Mouse (Mus musculus) lung, embryonic 14.5 days (tissue): ENCODE results near the gene Ccer2. TPM values are rescaled to one million over a fixed set of nuclear protein-coding genes. Genes with fewer than 3 reads are reported as not detected.
A peak's percentile ranks its signal among the peaks of the same experiment; 100 is the strongest.

ENCODE experiments used
- ATAC-seq: fragments of 200-750 bp; cut with Nextera tagmentation; 2 replicates; pipeline ENCODE4 v1.8.0; 2017; ENCODE audit warnings: mild to moderate bottlenecking, moderate TSS enrichment, moderate library complexity; ENCODE audit not compliant: insufficient read depth
- DNase-seq: peaks from one replicate; pipeline ENCODE4 v3.0.0-alpha.2; 2015
- H3K27ac ChIP-seq: fragments of 300-500 bp; sonication (generic); 2 replicates; pipeline ENCODE4 v1.5.1; 2014; ENCODE audit warnings: low read depth, mild to moderate bottlenecking, moderate library complexity
- H3K27me3 ChIP-seq: fragments of 300-500 bp; sonication (generic); 2 replicates; pipeline ENCODE4 v1.6.1; 2014; ENCODE audit warnings: low read length, control low read depth; ENCODE audit not compliant: insufficient read depth
- H3K36me3 ChIP-seq: fragments of 300-500 bp; sonication (generic); 2 replicates; pipeline ENCODE4 v1.6.1; 2014; ENCODE audit warnings: control low read depth; ENCODE audit not compliant: insufficient read depth
- H3K4me1 ChIP-seq: fragments of 300-500 bp; sonication (generic); 2 replicates; pipeline ENCODE4 v1.6.1; 2014; ENCODE audit warnings: antibody characterized with exemption, control low read depth; ENCODE audit not compliant: insufficient read depth
- H3K4me2 ChIP-seq: fragments of 300-500 bp; sonication (generic); 2 replicates; pipeline ENCODE4 v1.6.1; 2014; ENCODE audit warnings: mild to moderate bottlenecking
- H3K4me3 ChIP-seq: fragments of 300-500 bp; sonication (generic); 2 replicates; pipeline ENCODE4 v1.5.1; 2014; ENCODE audit warnings: low read depth, low read length
- H3K9ac ChIP-seq: fragments of 300-500 bp; sonication (generic); 2 replicates; pipeline ENCODE4 v1.6.1; 2014
- H3K9me3 ChIP-seq: fragments of 300-500 bp; sonication (generic); 2 replicates; pipeline ENCODE4 v1.6.1; 2016; ENCODE audit warnings: low read depth, low read length, control low read depth
- CTCF ChIP-seq: IDR thresholded peaks from 2 replicates; pipeline ENCODE4 v1.5.1; 2016; ENCODE audit warnings: antibody characterized with exemption, low read depth
- WGBS: fragments of 180-500 bp; shearing (Covaris S2); extraction: QIAGEN DNeasy Blood & Tissue Kit; methylation state at CpG from one replicate; pipeline ENCODE4 v1.1.7; 2014; 5-methylcytosine and 5-hydroxymethylcytosine counted together
- polyA plus RNA-seq: library from polyadenylated mRNA; unstranded; fragments of >200 nt; fragmentation: Nextera tagmentation; extraction: Ambion mirVana; gene quantifications from 2 replicates; pipeline ENCODE4 v1.2.1, GENCODE M21; 2014

The Ccer2 gene
- polyA plus RNA-seq, 1 experiment from 2014 or later, result not detected

DNA sequence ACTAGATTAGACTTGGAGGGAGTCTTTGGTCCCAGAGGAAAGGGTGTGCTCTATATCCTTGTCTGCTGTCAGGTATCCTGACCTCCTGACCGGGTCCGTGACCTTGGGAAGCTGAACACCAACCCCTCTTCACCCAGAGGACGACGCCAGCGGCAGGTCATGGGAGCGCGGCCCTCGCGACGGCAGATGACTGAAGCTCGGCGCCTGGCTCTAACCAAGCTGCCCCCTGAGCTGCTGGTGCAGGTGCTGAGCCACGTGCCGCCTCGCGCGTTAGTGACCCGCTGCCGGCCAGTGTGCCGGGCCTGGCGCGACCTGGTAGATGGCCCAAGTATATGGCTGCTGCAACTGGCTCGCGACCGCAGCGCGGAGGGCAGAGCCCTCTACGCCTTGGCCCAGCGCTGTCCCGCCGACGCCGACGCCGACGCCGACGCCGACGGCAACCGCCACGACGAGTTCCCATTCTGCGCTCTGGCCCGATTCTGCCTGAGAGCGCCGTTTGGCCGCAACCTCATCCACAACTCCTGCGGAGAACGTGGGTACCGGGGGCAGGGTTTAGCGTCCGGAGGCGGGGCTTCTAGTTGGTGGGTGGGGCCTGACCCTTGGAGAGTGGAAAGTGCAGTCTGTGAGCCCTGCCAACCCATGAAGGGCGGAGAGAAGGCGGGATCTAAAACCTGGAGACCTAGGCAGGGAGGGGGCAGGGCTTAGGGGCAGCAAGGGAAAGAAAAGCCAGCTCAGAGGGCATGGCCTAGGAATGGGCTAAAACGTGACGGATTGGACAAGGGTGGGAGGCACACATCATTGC lies 23.4 kb upstream of the Ccer2 start:
- Histone ChIP-seq H3K27ac (no peak overlapping the region), H3K4me2 (peak overlapping the region; percentile 77), H3K4me1 (no peaks in the 10 kb centered on the region), H3K27me3 (0 out of 2 replicates have a peak, but pooled peaks cover 3% of the 10 kb centered on the region), H3K4me3 (peak overlapping the region; percentile 42), H3K9ac (peak overlapping the region; percentile 43), H3K9me3 (peaks cover 6% of the 10 kb centered on the region), H3K36me3 (peaks cover 11% of the 10 kb centered on the region; the same call in 1 of the 2 replicates)
- ATAC-seq, result peak; percentile 87
- peak; percentile 89 for DNase-seq
- 3% methylated on average over 58 of the region's 58 CpGs for WGBS
- TF ChIP-seq CTCF, result no peak

DNA sequence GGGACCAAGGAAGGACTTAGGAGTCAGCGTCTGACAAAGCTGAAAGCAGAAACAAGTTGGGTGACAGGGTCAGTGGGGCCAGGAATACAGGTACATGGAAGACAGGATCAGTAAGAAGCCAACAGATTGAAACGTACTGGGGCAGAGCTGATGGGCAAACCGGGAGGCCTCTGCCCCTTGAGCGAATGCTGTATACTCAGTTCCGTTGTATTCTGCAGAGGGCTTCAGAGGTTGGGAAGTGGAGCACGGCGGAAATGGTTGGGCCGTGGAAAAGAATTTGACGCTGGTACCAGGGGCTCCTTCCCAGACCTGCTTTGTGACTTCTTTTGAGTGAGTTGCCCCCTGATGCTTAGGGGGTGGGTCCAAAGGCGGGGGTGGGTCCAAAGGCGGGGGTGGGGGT lies 22.8 kb upstream of the Ccer2 start:
- DNase-seq (no peak), ATAC-seq (no peak)
- 20% methylated on average over 11 of the region's 11 CpGs for WGBS
- Histone ChIP-seq H3K36me3 (peaks cover 17% of the 10 kb centered on the region), H3K4me2 (peak overlapping the region; percentile 77), H3K4me3 (peak overlapping the region; percentile 42), H3K27ac (no peak overlapping the region), H3K27me3 (0 out of 2 replicates have a peak, but pooled peaks cover 3% of the 10 kb centered on the region), H3K9ac (no peak overlapping the region), H3K4me1 (no peaks in the 10 kb centered on the region), H3K9me3 (peaks cover 6% of the 10 kb centered on the region)
- no peak for TF ChIP-seq CTCF

- WGBS, result 74% methylated on average over 6 of the region's 6 CpGs
- no peak for TF ChIP-seq CTCF
- H3K27ac ChIP-seq, result no peak overlapping the region
- no peak for DNase-seq
- H3K4me3 ChIP-seq, result no peak overlapping the region
- no peak for ATAC-seq
- H3K4me2 ChIP-seq, result no peak overlapping the region
- H3K36me3 ChIP-seq, result peaks cover 35% of the 10 kb centered on the region
- no peak overlapping the region for H3K9ac ChIP-seq
- 0 out of 2 replicates have a peak, but pooled peaks cover 3% of the 10 kb centered on the region for H3K27me3 ChIP-seq
- H3K9me3 ChIP-seq, result peaks cover 6% of the 10 kb centered on the region
- H3K4me1 ChIP-seq, result no peaks in the 10 kb centered on the region
These were observed 20.3 kb upstream of the Ccer2 start for GRCm38 (mm10) chr7:28735701-28736100.

DNA sequence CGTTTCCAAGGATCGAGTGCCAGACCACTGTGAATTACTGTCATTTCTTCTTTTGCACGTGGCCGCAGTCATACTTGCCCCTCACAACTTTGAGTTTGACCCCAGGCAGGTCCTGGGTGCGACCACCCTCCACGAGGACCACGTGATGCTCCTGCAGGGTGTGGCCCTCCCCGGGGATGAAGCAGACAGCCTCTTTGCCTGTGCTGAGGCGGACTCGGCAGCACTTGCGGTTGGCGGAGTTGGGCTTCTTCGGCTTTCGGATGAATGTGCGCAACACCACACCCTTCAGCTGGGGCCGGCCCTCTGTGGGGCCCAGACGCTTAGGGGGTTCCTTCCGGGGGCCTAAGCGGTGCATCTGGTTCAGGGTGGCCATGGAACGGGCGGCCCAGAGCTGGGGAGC lies 16.1 kb upstream of the Ccer2 start:
- H3K36me3 ChIP-seq, result peaks cover 38% of the 10 kb centered on the region
- H3K9me3 ChIP-seq, result no peaks in the 10 kb centered on the region
- DNase-seq (no peak), ATAC-seq (no peak)
- H3K4me3 ChIP-seq, result no peak overlapping the region
- no peak overlapping the region for H3K27ac ChIP-seq
- peaks cover 7% of the 10 kb centered on the region; the same call in 1 of the 2 replicates for H3K4me1 ChIP-seq
- no peak for TF ChIP-seq CTCF
- H3K27me3 ChIP-seq, result no peaks in the 10 kb centered on the region
- H3K9ac ChIP-seq, result no peak overlapping the region
- H3K4me2 ChIP-seq, result no peak overlapping the region
- 92% methylated on average over 21 of the region's 21 CpGs for WGBS

DNA sequence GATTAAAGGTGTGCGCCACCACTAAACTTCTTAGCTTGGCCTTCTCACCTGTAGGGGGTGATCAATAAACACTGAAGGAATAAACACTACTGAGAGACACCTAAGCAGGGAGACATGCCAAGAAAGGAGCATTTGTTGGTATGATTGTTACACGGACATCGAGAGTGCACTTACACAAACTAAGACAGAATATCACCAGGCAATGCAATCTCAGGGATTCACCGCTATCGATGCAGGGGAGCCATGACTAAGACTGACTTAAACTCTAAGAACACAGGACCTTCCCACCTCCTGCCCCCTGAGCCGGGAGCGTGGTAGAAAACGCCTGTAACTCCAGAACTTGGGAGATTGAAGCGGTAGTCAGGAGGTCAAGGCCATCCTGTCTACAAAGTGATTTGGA lies 15.0 kb upstream of the Ccer2 start:
- Histone ChIP-seq H3K4me2 (peak overlapping the region; percentile 93), H3K4me3 (peak overlapping the region; percentile 68), H3K9me3 (no peaks in the 10 kb centered on the region), H3K36me3 (peaks cover 36% of the 10 kb centered on the region), H3K9ac (peak overlapping the region; percentile 76), H3K27ac (peak overlapping the region; percentile 65; the same call in 1 of the 2 replicates), H3K4me1 (peaks cover 7% of the 10 kb centered on the region; the same call in 1 of the 2 replicates), H3K27me3 (no peaks in the 10 kb centered on the region)
- DNase-seq, result no peak
- no peak for TF ChIP-seq CTCF
- no peak for ATAC-seq
- 27% methylated on average over 9 of the region's 9 CpGs for WGBS

- Histone ChIP-seq H3K4me1 (peaks cover 7% of the 10 kb centered on the region; the same call in 1 of the 2 replicates), H3K27me3 (no peaks in the 10 kb centered on the region), H3K9ac (peak overlapping the region; percentile 76), H3K4me3 (peak overlapping the region; percentile 68), H3K27ac (peak overlapping the region; percentile 65; the same call in 1 of the 2 replicates), H3K36me3 (peaks cover 34% of the 10 kb centered on the region), H3K4me2 (peak overlapping the region; percentile 93), H3K9me3 (no peaks in the 10 kb centered on the region)
- TF ChIP-seq CTCF, result no peak; the same call in 1 of the 2 replicates
- WGBS, result 1% methylated on average over 13 of the region's 13 CpGs
- no peak for DNase-seq
- ATAC-seq, result 0 out of 2 replicates have a peak, but pooled peaks have one; percentile 22
These were observed 14.6 kb upstream of the Ccer2 start for GRCm38 (mm10) chr7:28741368-28741708.

DNA sequence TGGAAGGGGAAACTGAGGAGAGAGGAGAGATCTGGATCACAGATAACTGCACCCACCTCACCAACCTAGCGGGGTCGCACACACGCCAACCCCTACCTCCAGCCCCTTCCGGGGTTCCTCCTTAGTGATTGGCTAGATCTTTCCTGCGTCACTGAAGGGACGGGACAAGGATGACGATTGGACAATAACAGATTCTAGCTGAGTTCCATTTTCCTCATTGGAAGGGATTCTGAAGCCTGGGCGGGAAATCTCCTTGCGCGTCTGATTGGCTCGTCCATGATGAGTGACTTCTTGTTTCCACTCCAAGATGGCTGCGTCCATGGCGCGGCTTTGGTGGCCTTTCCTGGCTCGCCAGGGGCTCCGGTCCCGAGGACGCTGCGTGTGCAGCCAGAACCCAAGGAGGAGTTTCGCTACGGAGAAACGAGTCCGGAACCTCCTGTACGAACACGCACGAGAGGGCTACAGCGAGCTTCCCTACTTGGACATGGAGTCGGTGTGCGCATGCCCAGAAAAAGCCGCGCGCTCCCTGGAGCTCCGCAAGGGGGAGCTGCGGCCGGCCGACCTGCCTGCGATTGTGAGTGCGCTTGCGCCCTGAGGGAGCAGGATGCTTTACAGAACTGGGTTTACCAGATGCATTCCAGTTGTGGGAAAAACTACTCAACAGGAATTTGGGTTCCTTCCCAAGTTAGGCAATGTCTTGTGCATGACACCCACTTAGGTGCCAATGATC lies 14.1 kb upstream of the Ccer2 start, which contains the start of the genes Mrps12 and Sars2:
Gene Mrps12, minus strand, starts transcription at position 112 of the 730 bp plus-strand sequence.
Gene Sars2, plus strand, starts transcription at position 284 of the 730 bp plus-strand sequence.
- peak; percentile 92 for TF ChIP-seq CTCF
- WGBS, result under 1% methylated on average over 39 of the region's 39 CpGs
- Histone ChIP-seq H3K4me2 (peak within 1 kb of the TSS; percentile 93), H3K36me3 (peaks cover 37% of the 10 kb centered on the region), H3K4me3 (peak within 1 kb of the TSS; percentile 68), H3K9me3 (no peaks in the 10 kb centered on the region), H3K9ac (peak within 1 kb of the TSS; percentile 76), H3K27me3 (no peaks in the 10 kb centered on the region), H3K27ac (peak within 1 kb of the TSS; percentile 77), H3K4me1 (peaks cover 7% of the 10 kb centered on the region; the same call in 1 of the 2 replicates)
- peak; percentile 98 for ATAC-seq
- DNase-seq, result peak; percentile 99
